Mouse (Mus musculus) cerebellum, adult 8-10 months (tissue): ENCODE data around the gene Atp1a4.
"Not testable (repeated sequence)": the region's sequence is repeated elsewhere in the genome, so short reads cannot be mapped to it uniquely, and the experiment has no call there.

ENCODE experiments used
- DNase-seq: peaks from one replicate; pipeline ENCODE4 v3.0.0; 2022

The Atp1a4 gene

DNA sequence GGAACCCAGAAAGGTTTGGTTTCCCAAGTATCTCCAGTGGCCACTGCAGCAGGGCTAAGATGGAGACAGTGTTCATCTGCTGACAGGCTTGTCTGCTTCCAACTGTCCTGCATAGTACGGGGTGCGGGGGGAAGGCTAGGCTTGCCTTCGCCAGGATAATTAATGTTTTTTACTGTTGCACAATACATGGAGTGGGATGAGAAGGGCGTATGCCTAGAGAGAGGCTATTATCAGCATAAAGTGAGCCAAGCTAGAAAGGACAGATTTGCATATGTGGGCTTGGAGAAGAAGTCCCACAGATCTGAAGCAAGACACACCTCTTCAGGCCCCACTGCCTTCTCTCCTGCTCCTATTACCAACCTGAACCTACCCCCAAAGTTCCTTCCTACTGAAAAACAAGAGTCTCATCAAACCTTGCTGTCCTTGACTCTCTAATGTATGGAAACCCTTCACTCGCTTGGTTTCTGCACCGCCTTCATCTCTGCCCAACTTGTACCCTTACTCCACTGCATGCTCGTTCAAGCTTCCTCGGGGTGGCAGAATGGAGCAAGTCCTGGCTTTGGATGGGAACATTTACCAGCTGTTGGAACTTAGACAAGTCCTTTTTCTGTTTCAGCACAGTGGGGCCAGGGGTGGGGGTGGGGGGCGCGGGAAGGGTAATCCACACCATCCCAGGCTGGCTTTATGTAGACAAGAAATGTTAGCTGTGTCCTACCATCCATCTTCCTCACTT, 23.5 kb upstream of the Atp1a4 start:
- DNase-seq = no peak

DNA sequence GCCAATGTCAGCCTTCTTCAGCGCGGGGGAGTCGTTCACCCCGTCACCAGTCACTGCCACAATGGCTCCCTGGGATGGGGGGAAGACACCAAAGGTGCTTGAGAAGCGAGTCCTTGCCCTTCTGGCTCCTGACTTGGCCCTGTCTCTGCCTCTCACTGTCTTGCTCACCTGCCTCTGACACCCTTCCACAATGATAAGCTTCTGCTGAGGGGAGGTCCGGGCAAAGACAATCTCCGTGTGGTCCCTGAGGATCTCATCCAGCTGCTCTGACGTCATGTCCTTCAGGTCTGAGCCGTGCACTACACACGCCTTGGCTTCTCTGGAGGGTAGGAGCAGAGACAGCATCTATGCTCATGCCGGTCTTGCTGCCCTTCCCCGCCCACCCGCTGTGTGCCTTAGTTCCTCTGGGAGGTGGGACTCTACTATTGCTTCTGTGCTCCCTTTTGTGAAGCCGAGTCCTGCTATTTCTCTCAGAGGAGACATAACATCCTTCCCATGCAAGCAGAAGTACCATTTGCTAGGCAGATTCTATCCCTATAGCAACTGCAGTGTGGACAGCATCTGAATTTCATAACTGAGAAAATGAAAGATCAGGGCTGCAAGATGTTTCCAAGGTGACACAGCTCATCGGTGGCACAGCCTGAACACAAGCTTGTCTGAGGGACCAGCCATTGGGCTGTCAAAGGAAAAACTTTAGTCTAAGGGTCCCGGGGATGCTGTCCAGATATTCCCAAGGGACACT, 21.7 kb upstream of the Atp1a4 start:
- DNase-seq = no peak

DNA sequence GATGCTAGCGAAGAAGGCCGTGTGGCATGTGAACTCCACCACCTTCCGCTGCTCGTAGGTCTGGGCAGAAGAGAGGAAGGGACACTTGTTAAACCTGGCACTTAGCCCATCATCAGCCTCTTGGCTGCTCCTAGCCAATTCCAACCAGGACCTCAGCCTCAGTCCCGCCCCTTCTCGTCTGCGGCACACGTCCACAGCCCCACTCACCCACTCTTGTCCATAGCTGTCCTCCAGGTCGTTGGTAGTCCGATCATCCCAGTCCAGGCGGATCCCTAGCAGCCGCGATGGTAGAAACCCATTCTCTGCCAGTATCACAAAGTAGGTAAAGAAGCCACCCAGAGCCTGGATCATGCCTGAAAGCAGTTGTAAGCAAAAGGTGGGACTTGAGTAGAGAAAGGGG, 20.1 kb upstream of the Atp1a4 start:
- DNase-seq = no peak

DNA sequence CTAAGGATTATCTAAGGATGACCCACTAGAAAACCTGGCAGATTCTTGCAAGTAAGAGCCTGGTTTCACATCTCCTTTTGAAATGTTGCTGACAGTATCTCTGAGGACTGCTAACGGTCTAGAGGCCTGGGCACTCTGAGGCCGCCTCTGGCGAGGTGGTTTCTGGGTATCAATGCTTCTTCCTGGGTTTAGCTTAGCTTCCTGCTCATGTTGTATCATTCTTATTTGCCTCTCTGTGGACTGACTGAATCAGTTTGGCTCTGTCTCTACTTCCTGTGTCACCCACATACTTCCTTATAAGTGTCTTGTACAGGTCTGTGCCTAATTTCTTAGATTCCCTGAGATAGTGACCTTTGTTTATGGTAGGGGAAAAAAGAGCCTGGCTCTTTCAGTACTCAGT, 19.0 kb upstream of the Atp1a4 start:
- DNase-seq = no peak

DNA sequence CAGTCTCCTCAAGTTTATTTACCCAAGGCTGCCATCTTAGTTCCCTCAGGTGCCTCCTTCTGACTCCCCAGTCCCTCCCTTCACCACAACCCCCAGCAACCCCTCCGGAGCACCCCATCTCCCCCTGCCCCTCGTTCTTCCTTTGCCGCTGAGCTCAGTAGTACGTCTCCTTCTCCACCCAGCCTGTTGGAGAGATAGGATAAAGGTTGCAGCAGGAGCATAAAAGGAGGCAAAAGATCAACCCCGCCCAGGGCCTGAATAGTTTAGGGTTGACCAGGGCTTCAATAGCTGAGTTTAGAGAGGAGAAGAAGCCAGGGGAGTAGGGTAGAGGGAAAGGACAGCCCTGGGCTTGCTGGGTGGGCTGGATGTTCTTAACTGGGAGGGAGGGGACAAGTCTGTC, 16.3 kb upstream of the Atp1a4 start:
- no peak for DNase-seq

DNA sequence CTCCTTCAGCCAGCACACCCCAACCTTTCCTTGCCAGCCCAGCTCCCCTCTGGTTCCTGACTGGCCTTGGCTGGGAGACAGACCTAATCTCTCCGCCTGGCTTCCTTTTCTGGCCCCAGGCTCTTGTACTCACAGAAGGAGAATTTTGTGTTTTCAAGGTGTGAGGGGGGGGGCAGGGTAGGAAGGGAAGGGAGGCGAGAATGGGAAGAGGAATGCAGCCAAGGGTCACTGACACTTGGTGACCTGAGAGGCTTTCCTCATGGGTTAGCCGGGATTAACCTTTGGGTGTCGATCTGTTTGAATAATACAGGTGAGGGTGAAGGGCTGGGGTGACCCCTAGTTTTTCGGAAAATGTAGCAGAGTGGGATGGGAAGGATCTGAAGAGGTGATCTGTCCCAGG, 15.9 kb upstream of the Atp1a4 start:
- DNase-seq = no peak

DNA sequence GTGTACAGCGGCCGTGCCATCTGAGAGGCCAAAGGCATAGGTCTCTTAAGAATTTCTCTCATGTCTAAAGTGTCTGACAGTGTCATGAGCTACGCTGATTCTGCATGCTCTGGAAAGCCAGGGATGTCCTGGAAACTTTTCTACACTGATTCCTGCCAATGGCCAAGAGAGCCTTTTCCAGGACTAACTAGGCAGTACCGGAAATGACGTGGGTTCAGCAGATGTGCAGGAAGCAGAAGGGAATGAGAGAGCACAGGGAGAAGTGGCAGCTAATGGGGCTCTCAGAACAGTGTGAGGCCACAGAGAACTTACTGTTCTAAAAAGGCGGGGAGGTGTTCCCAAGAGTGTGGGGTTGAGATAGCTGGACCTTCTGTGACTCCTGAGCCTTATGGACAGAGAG, 15.2 kb upstream of the Atp1a4 start:
- no peak for DNase-seq

DNA sequence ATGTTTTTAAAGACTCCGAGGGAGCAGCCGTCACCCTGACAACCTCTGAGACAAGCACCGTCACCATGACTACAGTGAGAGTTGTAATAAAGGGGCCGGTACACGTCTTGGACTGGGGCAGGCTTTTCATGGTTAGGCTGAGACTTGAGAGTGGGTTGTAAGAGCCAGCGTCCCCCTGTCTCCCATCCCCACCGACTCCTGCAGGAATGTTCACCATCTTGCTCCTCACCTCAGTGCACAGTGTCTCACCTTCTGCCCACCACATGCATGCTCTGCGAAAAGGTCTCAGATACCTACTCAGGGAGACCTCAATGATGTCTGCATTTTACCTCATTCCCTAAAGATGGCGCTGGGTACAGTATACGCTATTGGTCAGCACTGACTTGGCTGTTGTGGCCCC, 13.6 kb upstream of the Atp1a4 start:
- no peak for DNase-seq

DNA sequence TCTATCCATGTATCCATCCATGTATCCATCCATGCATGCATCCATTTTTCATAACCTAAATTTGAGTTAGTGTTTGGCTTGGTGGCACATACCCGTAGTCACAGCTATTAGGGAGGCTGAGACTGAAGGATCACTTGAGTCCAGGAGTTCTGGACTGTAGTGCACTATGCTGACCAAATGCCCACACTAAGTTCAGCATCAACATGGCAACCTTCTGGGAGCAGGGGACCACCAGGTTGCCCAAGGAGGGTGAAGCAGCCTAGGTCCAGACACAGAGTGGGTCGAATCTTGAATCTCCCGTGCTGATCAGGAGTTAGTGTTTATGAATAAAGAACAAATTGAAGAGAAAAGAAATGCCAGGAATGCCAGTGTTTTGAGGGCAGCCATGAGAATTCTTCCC, 13.0 kb upstream of the Atp1a4 start:
- DNase-seq = no peak

DNA sequence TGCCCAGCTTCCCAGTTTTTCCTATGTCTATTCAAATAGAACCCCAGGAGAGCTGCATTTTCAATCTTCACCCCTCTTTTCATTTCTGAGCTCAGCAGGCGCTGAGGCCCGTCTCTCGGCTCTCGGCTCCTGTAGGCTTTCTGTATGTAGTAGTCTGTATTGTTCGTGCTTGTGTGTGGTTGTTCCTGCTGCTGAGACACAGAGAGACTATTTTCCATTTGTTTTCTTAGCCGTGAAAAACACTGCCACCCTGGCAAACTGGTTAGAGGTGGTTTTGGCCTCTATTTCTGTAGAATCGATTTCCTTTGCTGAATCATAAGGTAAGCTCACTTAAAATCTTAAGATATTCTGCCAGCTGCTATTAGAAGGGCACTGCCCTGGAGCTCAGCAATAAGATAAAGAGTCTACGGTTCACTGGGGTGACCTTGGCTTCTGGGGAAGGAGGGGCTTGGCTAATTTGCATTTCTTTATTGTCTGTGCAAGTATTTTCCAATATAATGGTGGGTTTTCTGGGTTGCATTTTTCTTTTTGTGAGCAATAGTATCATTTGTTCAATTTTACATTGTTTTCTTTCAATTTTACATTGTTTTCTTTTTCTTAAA, 3.4 kb upstream of the Atp1a4 start, which contains the start of gene Igsf8:
Gene Igsf8 (plus strand): TSS at position 165 of the 602 bp plus-strand sequence.
- DNase-seq = no peak

DNA sequence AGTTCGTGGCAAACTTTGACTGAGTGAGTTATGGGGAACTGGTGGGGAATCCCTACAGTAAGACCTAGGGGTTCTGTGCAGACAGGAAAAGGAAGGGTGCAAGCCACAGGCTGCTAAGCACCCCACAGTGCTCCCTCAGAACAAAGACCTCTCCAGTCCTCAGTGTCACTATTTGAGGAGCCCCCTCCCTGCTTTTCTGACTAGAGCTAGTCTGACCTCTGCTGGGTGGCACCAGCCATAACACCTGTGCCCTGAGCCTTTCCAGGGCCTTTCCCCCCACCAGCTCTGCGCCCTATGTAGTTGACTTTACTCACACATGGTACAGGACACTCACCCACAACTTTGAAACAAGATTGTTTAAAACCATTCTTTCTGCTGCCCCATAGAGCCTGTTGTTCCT, 10.5 kb downstream of the Atp1a4 start:
- DNase-seq = no peak

DNA sequence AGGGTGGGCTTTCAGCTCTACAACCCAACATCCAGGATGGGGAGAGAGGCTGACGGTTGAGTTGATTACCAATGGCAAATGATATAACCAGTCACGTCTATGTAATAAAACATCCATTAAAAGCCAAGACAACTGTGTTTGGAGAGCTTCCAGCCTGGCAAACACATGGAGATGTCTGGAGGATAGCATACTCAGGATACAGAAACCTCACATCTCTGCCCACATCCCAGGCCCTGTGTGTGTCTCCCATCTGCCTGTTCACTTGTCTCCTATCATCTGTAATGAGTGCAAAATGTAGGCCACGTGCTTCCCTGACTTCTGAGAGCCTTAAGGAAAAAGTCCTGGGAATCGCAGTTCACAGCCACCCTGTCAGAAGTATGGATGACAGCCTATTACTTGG, 11.0 kb downstream of the Atp1a4 start:
- DNase-seq = no peak

DNA sequence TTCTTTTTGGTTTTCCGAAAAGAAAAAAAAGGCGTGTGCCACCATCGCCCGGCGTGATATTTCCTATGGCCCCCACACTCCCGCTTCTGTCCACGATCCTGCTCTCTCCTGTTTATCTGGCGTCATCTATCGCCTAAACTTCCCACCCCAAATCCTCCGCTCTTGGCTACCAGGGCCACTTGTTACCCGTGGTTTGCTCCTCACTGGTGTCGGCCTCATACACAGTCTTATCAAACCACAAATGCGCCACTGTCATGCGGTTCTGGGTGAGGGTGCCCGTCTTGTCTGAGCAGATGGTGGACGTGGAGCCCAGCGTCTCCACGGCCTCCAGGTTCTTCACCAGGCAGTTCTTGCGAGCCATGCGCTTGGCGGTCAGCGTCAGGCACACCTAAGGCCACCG, 13.6 kb downstream of the Atp1a4 start:
- not testable (repeated sequence) for DNase-seq

DNA sequence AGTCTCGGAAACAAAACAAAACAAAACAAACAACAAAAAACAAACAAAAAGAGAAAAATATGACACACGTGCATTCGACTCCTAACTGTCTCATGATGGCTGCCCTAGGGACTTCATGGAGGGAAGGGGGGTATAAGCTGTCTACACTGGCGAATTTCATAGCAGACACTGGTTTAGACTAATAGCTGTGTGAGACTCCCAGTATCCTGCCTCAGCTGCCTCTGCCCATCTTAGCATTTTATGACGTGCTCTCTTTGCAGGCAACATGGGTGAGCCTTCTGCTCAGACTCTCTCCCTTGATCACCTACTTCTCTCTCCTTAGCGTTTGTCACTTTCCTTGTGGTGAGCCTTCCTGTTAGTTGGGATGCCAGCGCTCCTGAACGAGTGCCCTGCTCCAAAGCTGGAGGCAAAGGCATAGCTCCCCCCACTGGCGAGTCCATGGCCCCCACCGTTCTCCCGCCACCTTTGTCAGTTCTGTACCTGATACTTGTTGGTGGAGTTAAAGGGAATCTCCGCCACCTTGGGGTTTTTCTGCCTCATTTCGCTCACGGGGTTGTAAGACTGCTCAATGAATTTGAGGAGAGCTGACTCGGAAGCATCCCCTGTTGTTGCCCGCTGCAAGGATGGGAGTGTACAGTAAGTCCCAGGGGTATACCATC, 14.5 kb downstream of the Atp1a4 start:
- peak; percentile 39 for DNase-seq

DNA sequence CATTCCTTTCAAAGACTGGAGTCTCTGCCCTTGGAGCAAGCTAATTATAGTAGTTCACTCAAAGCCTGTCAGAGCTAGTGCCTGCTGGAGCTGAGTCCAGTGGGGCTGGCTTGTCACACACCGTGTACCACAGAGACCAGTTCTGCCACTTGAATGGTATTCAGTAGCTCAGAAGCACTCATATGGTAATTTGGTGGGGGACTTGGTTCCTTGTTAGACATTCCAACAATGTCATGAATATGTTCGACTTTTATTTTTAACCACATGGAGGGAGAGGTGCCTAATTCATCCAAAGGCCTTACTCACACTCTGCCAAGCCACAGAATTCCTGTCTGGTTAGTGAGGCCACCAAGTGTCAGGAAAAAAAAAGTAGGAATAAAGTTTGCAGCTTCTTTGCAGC, 15.8 kb downstream of the Atp1a4 start:
- DNase-seq = no peak

DNA sequence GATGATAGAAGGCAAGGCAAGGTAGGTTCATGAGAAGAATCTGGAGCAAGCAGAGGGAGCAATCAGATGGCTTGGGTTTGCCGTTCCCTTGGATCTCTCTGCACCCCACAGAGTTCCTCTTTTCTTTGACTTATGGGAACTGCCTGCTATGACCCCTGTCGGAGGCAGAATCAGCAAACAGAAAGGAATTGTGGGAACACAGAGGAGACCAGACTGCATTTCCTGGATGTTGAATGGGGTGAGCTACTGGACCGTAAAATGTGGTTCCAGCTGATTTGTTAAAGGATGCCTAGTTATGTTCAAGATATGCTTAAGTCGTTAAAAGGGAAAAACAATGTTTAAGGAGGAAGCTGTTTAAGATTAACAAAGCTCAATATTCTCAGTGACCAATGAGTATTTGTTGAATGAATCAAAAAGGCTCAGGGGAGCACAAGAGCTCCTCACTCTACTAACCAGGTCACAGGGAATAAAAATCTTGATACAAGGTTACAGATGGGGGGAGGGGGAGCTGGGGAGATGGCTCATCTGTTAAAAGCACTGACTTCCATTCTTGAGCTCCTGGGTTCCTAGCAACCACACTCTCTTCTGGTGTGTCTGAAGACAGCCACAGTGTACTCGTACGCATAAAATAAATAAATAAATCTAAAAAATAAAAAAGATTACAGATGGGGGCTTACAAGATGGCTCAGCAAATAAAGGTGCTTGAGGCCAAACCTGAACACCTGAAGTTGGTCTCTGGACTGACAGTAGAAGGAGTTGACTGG, 17.1 kb downstream of the Atp1a4 start:
- no peak for DNase-seq

DNA sequence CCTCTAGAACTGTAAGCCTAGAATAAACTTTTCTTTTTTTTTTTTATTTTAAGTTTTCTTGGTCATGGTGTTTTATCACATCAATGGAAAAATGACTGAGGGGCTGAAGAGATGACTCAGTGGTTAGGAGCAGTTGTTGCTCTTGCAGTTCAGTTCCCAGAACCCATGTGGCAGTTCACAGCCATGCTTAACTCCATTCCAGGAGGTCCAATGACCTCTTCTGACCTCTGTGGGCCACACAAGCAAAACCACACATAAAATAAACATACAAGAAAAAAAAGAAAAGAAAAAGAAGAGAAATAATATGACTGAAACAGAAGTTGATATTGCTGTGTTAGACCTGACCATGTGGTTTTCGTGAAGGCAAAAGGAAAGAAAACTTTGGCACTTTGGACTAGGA, 29.0 kb downstream of the Atp1a4 start:
- no peak for DNase-seq

DNA sequence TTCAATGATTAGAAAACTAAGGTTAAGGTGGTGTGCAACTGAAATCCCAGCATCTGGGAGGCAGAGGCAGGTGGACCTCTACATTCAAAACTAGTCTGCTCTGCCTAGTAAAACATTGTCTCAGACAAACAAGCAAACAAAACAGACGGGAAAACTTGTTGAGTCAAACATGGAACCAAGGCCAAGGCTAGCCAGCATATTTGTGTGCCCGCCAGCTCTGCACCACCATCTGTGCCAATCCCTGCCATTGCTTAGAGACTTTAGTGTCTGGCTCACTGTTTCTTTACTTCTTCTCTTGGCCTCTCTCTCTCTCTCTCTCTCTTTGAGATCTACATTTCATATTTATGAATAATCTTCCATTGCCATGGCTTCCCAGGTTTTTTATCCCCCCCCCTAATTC, 30.0 kb downstream of the Atp1a4 start:
- peak; percentile 45 for DNase-seq

DNA sequence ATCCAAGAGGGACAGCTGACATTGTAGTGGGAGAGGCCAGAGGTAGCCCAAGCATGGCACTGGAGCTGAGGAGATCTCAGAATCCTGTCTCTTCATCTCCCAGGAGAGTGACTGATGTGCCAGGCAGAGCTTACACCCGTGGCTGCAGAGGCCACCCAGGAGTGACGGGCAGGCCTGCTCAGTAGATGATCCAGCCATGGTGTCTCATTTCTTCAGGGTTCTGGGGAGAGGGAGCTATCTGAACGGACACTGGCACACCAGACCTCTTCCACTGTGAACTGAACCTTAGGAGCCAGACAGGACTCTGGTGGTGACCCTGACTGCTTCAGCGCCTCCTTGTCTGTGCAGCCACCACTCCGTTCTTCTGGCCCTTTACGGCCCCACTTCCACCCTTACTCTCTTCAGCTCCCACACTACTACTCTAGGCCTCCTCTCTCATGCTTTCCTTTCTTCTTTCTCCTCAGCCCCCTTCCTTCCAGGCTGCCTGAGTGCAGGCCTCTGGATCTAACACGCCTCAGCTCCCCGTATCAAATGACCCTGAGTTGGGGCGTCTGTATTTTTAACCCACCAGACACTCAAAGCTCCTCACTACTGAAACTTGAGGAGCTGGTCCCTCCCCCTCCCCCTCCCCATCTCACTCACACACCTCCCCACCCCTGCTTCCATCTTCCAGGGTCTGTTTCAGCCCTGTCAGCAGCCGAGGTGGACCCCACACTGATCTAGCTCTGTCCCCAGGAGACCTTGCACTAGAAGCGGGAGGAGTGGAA, 36.7 kb downstream of the Atp1a4 start:
- DNase-seq = no peak

DNA sequence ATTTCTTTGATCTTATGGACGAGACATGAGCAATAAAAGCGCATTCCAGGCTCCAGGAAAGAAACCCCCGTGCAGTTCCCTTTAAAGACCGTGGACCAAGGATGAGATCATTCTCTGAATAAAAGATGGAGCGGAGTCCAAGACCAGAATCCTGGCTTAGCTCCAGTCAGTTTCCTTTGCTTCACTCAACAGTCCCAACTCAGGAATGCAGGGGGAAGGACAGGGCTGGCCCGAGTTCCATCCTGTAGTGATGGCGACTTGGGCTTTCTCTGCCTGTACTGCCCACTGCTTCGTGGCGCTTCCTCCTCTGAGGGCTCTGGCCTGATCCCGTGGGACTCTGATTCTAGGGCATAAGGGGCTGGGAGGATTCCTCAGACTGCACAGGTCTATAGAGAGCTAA, 37.8 kb downstream of the Atp1a4 start:
- DNase-seq = no peak

DNA sequence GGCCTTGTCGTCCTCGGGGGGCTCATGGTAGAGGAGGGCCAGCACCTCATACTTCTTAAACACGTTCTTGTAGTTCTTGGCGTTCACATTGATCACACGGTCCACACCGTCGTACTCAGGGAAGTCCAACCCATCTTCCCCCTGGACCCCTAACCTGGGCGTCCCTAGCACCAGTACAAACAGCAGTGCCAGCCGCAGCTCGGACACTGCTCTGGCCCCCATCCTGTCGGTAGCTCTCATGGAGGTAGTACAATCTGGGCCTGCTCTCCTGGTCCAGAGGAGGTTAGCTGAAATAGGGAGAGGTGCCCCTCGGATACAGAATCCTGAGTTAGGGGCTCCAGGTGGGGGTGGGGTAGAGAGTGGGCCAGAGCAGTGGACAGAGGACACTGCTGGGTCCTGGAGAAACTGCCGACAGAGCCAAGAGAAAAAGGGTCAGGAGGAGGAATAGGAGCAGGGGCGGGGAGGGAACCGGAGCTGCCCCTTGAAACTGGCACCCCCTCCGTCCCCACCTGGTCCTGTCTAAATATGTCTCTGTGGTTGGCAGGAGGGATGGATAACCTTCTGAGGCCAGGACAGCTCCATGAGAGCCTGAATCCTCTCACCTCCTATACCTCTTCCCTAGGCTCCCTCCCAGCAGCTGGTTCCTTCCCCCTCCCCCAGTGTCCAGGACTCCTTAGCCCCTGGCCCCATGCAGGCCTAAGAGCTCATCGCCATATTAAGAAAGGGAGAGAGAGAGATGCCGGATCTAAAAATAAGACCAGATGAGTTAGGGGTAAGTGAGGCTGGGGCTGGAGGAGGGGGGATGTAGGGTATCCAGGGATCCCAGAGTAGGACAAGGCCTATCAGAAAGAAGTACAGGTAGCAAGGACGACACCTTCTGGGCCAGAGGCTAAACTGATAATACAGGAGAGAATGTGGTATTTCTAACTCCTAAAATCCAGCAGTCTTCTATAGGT, 38.5 kb downstream of the Atp1a4 start, which contains the start of gene Casq1:
Gene Casq1 (minus strand): TSS at position 418 of the 956 bp plus-strand sequence.
- DNase-seq = no peak
